Mouse (Mus musculus): ENCODE data around the gene Lrrc41. TPM values are rescaled to one million over a fixed set of nuclear protein-coding genes. Genes with fewer than 3 reads are reported as not detected.
A peak's percentile ranks its signal among the peaks of the same experiment; 100 is the strongest.

Lrrc41 gene
- polyA plus RNA-seq (2015; fragmentation: Nextera tagmentation; extraction: Ambion mirVana), result 49.2 and 52.0 TPM in 2 replicates

DNA sequence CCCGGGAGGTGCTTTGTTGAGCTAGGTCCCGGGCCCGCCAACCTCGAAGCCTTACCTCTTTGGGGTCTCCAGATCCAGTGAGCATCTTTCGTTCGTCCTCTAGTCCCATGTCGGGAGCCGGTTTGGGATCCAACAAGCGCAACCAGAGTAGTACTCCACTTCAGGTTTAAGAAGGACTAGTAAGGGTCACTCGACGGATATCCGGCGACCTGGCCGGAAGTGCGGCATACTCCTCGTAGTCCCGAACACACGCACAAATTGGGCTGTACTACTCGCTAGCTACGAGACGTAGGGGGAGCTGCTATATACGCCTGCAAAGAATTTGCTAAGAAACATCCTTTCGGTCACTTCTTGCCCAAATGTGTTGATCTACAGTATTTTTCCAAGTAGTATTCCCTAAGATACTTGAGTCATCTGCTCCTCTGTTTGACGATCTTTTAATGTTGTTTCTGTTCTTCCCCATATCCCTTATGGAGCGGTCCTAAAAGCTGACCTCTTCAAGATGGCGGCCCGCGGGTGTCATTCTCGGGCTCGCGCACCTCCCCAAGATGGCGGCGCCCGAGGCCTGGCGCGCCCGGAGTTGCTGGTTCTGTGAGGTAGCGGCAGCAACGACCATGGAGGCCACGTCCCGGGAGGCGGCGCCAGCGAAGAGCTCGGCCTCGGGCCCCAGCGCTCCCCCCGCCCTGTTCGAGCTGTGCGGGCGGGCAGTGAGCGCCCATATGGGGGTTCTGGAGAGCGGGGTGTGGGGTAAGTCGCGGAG lies at the start of gene Lrrc41, which contains the start of gene Uqcrh:
Gene Lrrc41 (plus strand): TSS at position 409 of the 760 bp plus-strand sequence.
Gene Uqcrh (minus strand): TSS at position 211 of the 760 bp plus-strand sequence.
- Histone ChIP-seq H3K9me3 (ENCODE audit: control insufficient read depth) (no peaks in the 10 kb centered on the region), H3K27me3 (replicated peaks; ENCODE audit: control insufficient read depth, insufficient read depth, low read length) (no peaks in the 10 kb centered on the region), H3K36me3 (ENCODE audit: control insufficient read depth, insufficient read depth) (peaks cover 1% of the 10 kb centered on the region), H3K9ac (ENCODE audit: low read depth, low read length) (peak within 1 kb of the TSS; percentile 93), H3K4me3 (ENCODE audit: low read depth, low read length) (peak within 1 kb of the TSS; percentile 87), H3K4me2 (replicated peaks; ENCODE audit: low read depth) (peak within 1 kb of the TSS; percentile 82), H3K27ac (ENCODE audit: low read depth, low read length) (peak within 1 kb of the TSS; percentile 100), H3K4me1 (replicated peaks; ENCODE audit: control insufficient read depth, insufficient read depth, low read length) (peaks cover 4% of the 10 kb centered on the region)
- TF ChIP-seq CTCF (IDR thresholded peaks at IDR 0.05; ENCODE audit: low read depth), result no peak
- under 1% methylated on average over 55 of the region's 55 CpGs for WGBS
- peak; percentile 92 for ATAC-seq

DNA sequence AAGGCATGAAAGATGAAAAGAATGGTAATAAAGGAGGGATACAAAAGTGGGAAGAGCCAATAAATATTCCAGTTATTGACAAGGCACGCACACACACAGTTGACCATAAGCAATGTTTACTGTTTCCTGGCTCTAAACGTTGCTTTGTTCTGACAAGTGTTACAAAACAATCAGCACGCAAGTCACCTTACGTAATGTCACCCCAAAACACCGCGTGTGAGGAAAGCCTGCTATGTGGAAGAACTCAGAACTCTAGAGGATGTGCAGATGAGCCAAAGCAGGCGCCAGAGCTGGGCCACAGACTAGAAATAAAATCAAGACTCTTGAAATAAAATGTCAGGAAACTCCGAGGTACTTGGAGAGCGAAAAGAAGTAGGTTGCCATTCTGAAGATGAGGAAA lies 42.2 kb upstream of the Lrrc41 start:
- no peak for ATAC-seq
- Histone ChIP-seq H3K9ac (ENCODE audit: low read depth, low read length) (no peak overlapping the region), H3K9me3 (ENCODE audit: control insufficient read depth) (no peaks in the 10 kb centered on the region), H3K27me3 (replicated peaks; ENCODE audit: control insufficient read depth, insufficient read depth, low read length) (no peaks in the 10 kb centered on the region), H3K4me2 (replicated peaks; ENCODE audit: low read depth) (no peak overlapping the region), H3K36me3 (ENCODE audit: control insufficient read depth, insufficient read depth) (peaks cover 49% of the 10 kb centered on the region), H3K27ac (ENCODE audit: low read depth, low read length) (no peak overlapping the region), H3K4me1 (replicated peaks; ENCODE audit: control insufficient read depth, insufficient read depth, low read length) (no peaks in the 10 kb centered on the region), H3K4me3 (ENCODE audit: low read depth, low read length) (no peak overlapping the region)
- TF ChIP-seq CTCF (IDR thresholded peaks at IDR 0.05; ENCODE audit: low read depth), result no peak
- 90% methylated on average over 9 of the region's 9 CpGs for WGBS

DNA sequence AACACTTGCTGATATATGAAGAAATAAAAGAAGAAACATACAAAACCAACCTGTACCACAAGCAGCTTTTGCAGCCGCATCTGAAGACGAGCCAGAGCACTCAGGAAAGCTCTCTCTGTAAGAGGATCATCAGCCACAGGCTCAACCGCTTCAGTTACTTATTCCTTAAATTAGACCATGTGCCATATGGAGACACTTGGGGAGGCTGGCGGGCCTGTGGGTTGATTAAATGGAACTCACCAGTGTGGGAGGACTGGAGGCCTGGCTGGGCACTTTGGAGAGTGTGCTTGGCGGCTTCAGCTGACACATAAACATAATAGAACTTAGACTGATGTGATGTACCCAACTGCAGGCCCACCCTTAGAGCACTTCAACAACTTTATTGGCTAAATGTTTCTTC lies 41.7 kb upstream of the Lrrc41 start:
- H3K27me3 ChIP-seq (replicated peaks; ENCODE audit: control insufficient read depth, insufficient read depth, low read length), result no peaks in the 10 kb centered on the region
- WGBS, result 90% methylated on average over 5 of the region's 5 CpGs
- no peaks in the 10 kb centered on the region for H3K4me1 ChIP-seq (replicated peaks; ENCODE audit: control insufficient read depth, insufficient read depth, low read length)
- H3K4me2 ChIP-seq (replicated peaks; ENCODE audit: low read depth), result no peak overlapping the region
- no peak for TF ChIP-seq CTCF (IDR thresholded peaks at IDR 0.05; ENCODE audit: low read depth)
- no peak overlapping the region for H3K9ac ChIP-seq (ENCODE audit: low read depth, low read length)
- no peak overlapping the region for H3K27ac ChIP-seq (ENCODE audit: low read depth, low read length)
- no peaks in the 10 kb centered on the region for H3K9me3 ChIP-seq (ENCODE audit: control insufficient read depth)
- H3K4me3 ChIP-seq (ENCODE audit: low read depth, low read length), result no peak overlapping the region
- peaks cover 51% of the 10 kb centered on the region for H3K36me3 ChIP-seq (ENCODE audit: control insufficient read depth, insufficient read depth)
- ATAC-seq, result no peak

DNA sequence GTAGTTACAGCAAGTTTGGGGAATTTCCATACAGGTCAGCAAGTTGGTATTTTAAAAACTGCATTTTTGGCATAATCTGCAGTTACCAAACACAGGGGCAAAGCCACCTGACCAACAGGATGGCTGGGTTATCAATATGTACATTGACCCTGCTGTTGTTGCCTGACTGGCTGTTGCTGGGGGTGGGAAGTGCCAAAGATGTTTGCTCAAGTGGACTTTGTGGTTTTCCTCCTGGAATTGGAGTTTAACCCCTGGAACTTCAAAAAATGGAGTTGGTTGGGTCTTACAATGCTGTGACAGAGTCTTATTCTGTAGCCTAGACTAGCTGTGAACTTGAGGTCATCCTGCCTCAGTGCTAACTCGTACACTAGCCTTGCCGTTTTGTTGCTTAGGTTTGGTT lies 34.6 kb upstream of the Lrrc41 start:
- 53% methylated on average over 2 of the region's 2 CpGs for WGBS
- H3K4me1 ChIP-seq (replicated peaks; ENCODE audit: control insufficient read depth, insufficient read depth, low read length), result no peaks in the 10 kb centered on the region
- peaks cover 50% of the 10 kb centered on the region for H3K36me3 ChIP-seq (ENCODE audit: control insufficient read depth, insufficient read depth)
- no peak for TF ChIP-seq CTCF (IDR thresholded peaks at IDR 0.05; ENCODE audit: low read depth)
- no peak overlapping the region for H3K9ac ChIP-seq (ENCODE audit: low read depth, low read length)
- H3K4me2 ChIP-seq (replicated peaks; ENCODE audit: low read depth), result no peak overlapping the region
- H3K9me3 ChIP-seq (ENCODE audit: control insufficient read depth), result no peaks in the 10 kb centered on the region
- H3K4me3 ChIP-seq (ENCODE audit: low read depth, low read length), result no peak overlapping the region
- peak overlapping the region; percentile 51 for H3K27ac ChIP-seq (ENCODE audit: low read depth, low read length)
- H3K27me3 ChIP-seq (replicated peaks; ENCODE audit: control insufficient read depth, insufficient read depth, low read length), result no peaks in the 10 kb centered on the region
- peak; percentile 73 for ATAC-seq

DNA sequence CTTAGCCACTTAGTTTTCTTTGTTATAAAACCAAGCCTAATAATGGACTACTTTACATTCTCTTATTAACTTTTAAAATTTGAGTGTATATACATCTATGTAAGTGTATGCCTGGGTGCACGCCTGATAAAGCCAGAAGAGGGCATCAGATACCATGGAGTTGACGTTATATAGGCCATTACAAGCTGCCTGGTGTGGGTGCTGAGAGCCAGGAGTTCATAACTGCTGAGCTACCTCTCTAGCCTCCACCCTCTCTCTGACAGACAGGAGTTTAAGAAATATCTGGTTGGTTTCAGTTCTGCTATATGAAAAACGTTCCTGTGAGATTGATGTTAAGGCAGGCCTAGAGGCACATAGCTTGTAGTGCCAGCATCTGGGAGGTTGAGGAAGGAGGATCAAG lies 32.9 kb upstream of the Lrrc41 start:
- Histone ChIP-seq H3K4me2 (replicated peaks; ENCODE audit: low read depth) (no peak overlapping the region), H3K4me1 (replicated peaks; ENCODE audit: control insufficient read depth, insufficient read depth, low read length) (no peaks in the 10 kb centered on the region), H3K9me3 (ENCODE audit: control insufficient read depth) (no peaks in the 10 kb centered on the region), H3K4me3 (ENCODE audit: low read depth, low read length) (no peak overlapping the region), H3K27me3 (replicated peaks; ENCODE audit: control insufficient read depth, insufficient read depth, low read length) (no peaks in the 10 kb centered on the region), H3K27ac (ENCODE audit: low read depth, low read length) (no peak overlapping the region), H3K9ac (ENCODE audit: low read depth, low read length) (no peak overlapping the region), H3K36me3 (ENCODE audit: control insufficient read depth, insufficient read depth) (peaks cover 41% of the 10 kb centered on the region)
- no peak for ATAC-seq
- TF ChIP-seq CTCF (IDR thresholded peaks at IDR 0.05; ENCODE audit: low read depth), result peak; percentile 48
- WGBS, result 74% methylated on average over 3 of the region's 3 CpGs

DNA sequence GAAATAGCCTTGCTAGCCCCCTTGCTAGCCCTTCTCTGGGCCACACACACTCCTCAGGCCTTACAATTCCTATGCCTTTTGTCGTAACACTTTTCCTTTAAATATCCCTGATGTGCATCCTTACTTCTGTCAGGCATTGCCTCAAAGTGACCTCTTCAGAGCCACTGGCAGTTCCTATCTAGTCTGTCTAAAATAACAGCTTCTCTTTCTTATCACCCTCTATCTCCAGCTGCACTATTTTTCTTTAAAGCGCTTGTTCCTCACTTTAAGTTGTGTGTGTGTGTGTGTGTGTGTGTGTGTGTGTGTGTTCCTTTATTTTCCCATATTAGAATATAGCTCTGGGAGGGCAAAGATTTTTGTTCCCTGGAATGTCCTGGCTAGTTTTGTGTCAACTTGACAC lies 28.5 kb upstream of the Lrrc41 start:
- WGBS, result 91% methylated on average over 2 of the region's 2 CpGs
- H3K9ac ChIP-seq (ENCODE audit: low read depth, low read length), result no peak overlapping the region
- no peaks in the 10 kb centered on the region for H3K27me3 ChIP-seq (replicated peaks; ENCODE audit: control insufficient read depth, insufficient read depth, low read length)
- no peak for TF ChIP-seq CTCF (IDR thresholded peaks at IDR 0.05; ENCODE audit: low read depth)
- H3K27ac ChIP-seq (ENCODE audit: low read depth, low read length), result no peak overlapping the region
- peak overlapping the region; percentile 32; the same call in 1 of the 2 replicates for H3K4me2 ChIP-seq (replicated peaks; ENCODE audit: low read depth)
- ATAC-seq, result no peak
- no peaks in the 10 kb centered on the region for H3K4me1 ChIP-seq (replicated peaks; ENCODE audit: control insufficient read depth, insufficient read depth, low read length)
- no peak overlapping the region for H3K4me3 ChIP-seq (ENCODE audit: low read depth, low read length)
- no peaks in the 10 kb centered on the region for H3K9me3 ChIP-seq (ENCODE audit: control insufficient read depth)
- H3K36me3 ChIP-seq (ENCODE audit: control insufficient read depth, insufficient read depth), result peaks cover 37% of the 10 kb centered on the region

Data from intestine, postnatal 0 days (tissue).